Mouse (Mus musculus): Measurements from ENCODE around the gene Sorcs2.

The Sorcs2 gene

GRCm38 (mm10) chr5:36178215-36178614 is 219.7 kb downstream of the Sorcs2 start:
- no peak for DNase-seq (ENCODE audit: low spot score in 2 of 2)

- DNase-seq (ENCODE audit: low spot score in 2 of 2): no peak
Measured at GRCm38 (mm10) chr5:36176873-36177272, 221.1 kb downstream of the Sorcs2 start.

- peak; percentile 73 to 87 for DNase-seq (ENCODE audit: low spot score in 2 of 2)
Measured at GRCm38 (mm10) chr5:36176409-36176808, 221.5 kb downstream of the Sorcs2 start.

- no peak for DNase-seq (ENCODE audit: low spot score in 2 of 2)
Measured at GRCm38 (mm10) chr5:36174569-36175115, 223.3 kb downstream of the Sorcs2 start.

GRCm38 (mm10) chr5:36168963-36169650 is 228.8 kb downstream of the Sorcs2 start:
- no peak for DNase-seq (ENCODE audit: low spot score in 2 of 2)

GRCm38 (mm10) chr5:36166346-36167013 is 231.5 kb downstream of the Sorcs2 start:
- no peak for DNase-seq (ENCODE audit: low spot score in 2 of 2)

GRCm38 (mm10) chr5:36165424-36166302 is 232.3 kb downstream of the Sorcs2 start:
- no peak for DNase-seq (ENCODE audit: low spot score in 2 of 2)

- DNase-seq (ENCODE audit: low spot score in 2 of 2): no peak
Measured at GRCm38 (mm10) chr5:36154879-36155485, 243.0 kb downstream of the Sorcs2 start.

GRCm38 (mm10) chr5:36153261-36153660 is 244.7 kb downstream of the Sorcs2 start:
- no peak for DNase-seq (ENCODE audit: low spot score in 2 of 2)

GRCm38 (mm10) chr5:36151086-36151485 is 246.9 kb downstream of the Sorcs2 start:
- DNase-seq (ENCODE audit: low spot score in 2 of 2): no peak

- DNase-seq (ENCODE audit: low spot score in 2 of 2): no peak
Measured at GRCm38 (mm10) chr5:36149098-36149497, 248.8 kb downstream of the Sorcs2 start.

GRCm38 (mm10) chr5:36146589-36146988 is 251.3 kb downstream of the Sorcs2 start:
- DNase-seq (ENCODE audit: low spot score in 2 of 2): no peak

GRCm38 (mm10) chr5:36144560-36144959 is 253.4 kb downstream of the Sorcs2 start:
- no peak for DNase-seq (ENCODE audit: low spot score in 2 of 2)

GRCm38 (mm10) chr5:36141676-36142255 is 256.2 kb downstream of the Sorcs2 start:
- DNase-seq (ENCODE audit: low spot score in 2 of 2): no peak

- DNase-seq (ENCODE audit: low spot score in 2 of 2): no peak
Measured at GRCm38 (mm10) chr5:36141112-36141511, 256.8 kb downstream of the Sorcs2 start.

- DNase-seq (ENCODE audit: low spot score in 2 of 2): no peak
Measured at GRCm38 (mm10) chr5:36139766-36140165, 258.2 kb downstream of the Sorcs2 start.

- peak; percentile 11 to 24 for DNase-seq (ENCODE audit: low spot score in 2 of 2)
Measured at GRCm38 (mm10) chr5:36135874-36136542, 261.9 kb downstream of the Sorcs2 start.

- no peak for DNase-seq (ENCODE audit: low spot score in 2 of 2)
Measured at GRCm38 (mm10) chr5:36134302-36134701, 263.6 kb downstream of the Sorcs2 start.

GRCm38 (mm10) chr5:36133893-36134292 is 264.0 kb downstream of the Sorcs2 start:
- DNase-seq (ENCODE audit: low spot score in 2 of 2): peak in 1 of 2 experiments; percentile 7

GRCm38 (mm10) chr5:36130393-36131011 is 267.4 kb downstream of the Sorcs2 start:
- DNase-seq (ENCODE audit: low spot score in 2 of 2): no peak

Data from natural killer cell, adult 2 months (primary cell).